Mouse (Mus musculus) E14TG2a.4 (cell line): ENCODE data around the gene Emc9.

Source experiments
- H3K27me3 ChIP-seq: 2 replicates; pipeline ENCODE4 v1.6.1; 2014; ENCODE audit warnings: low read length, control low read depth; ENCODE audit not compliant: insufficient read depth
- H3K36me3 ChIP-seq: 2 replicates; pipeline ENCODE4 v1.6.1; 2014; ENCODE audit warnings: low read length, control low read depth; ENCODE audit not compliant: insufficient read depth
- H3K4me1 ChIP-seq: replicated peaks from 2 replicates; pipeline ENCODE4 v1.6.1; 2014; ENCODE audit warnings: low read depth, low read length, control low read depth
- H3K4me3 ChIP-seq: replicated peaks from 2 replicates; pipeline ENCODE4 v1.5.1; 2014; ENCODE audit warnings: mild to moderate bottlenecking, low read length
- H3K9me3 ChIP-seq: 2 replicates; pipeline ENCODE4 v1.6.1; 2014; ENCODE audit warnings: low read length, control low read depth
- CTCF ChIP-seq: conservative IDR thresholded peaks from 2 replicates; pipeline ENCODE4 v1.5.1; 2014; ENCODE audit warnings: low read length
- NANOG ChIP-seq: IDR thresholded peaks from 2 replicates; pipeline ENCODE4 v1.6.1; 2014; ENCODE audit warnings: borderline replicate concordance, low read length, mixed read lengths
- POU5F1 ChIP-seq: IDR thresholded peaks from 2 replicates; pipeline ENCODE4 v1.6.1; 2014; ENCODE audit warnings: low read length, borderline replicate concordance

Gene Emc9

GRCm38 (mm10) chr14:55559799-55560201, 25.3 kb downstream of the Emc9 start, which contains the start of gene Dcaf11:
Dcaf11 (plus strand) TSS chr14:55560006.
- Histone ChIP-seq H3K36me3 (peaks cover 33% of the 10 kb centered on the region), H3K4me1 (peaks cover 50% of the 10 kb centered on the region), H3K9me3 (no peaks in the 10 kb centered on the region), H3K4me3 (peak within 1 kb of the TSS; percentile 91), H3K27me3 (no peaks in the 10 kb centered on the region)
- TF ChIP-seq NANOG (no peak), POU5F1 (no peak), CTCF (no peak)

DNA sequence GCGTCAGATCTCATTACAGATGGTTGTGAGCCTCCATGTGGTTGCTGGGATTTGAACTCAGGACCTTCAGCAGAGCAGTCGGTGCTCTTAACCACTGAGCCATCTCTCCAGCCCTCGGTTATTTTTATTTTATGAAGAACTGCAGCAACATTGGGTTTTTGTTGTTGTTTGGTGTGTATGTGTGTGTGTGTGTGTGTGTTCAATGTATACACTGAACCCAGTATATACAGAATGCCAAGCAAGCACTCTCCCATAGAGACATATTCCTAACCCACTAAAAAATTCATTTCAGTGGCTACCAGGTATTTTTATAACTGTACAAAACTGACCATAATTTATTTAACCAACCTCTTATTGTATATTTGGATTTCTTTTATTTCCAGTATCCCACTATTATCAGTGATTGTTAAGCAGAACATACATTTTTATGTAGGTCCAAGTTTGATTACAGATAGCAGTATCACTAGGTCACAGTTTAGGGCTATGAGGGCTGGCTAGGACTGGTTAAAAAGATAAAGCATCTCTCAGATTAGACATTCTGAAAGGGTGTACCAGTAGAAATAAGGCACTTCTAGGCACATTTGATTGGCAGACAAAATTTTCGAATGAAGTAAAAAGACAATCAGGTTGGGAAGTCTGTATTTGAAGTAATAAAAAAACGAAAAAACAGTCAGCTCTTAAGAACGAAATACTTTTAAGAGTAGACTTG, 26.2 kb downstream of the Emc9 start:
- TF ChIP-seq POU5F1 (no peak), CTCF (0 out of 2 replicates have a peak, but pooled peaks have one; percentile 0)
- no peaks in the 10 kb centered on the region for H3K9me3 ChIP-seq
- peaks cover 59% of the 10 kb centered on the region for H3K4me1 ChIP-seq

DNA sequence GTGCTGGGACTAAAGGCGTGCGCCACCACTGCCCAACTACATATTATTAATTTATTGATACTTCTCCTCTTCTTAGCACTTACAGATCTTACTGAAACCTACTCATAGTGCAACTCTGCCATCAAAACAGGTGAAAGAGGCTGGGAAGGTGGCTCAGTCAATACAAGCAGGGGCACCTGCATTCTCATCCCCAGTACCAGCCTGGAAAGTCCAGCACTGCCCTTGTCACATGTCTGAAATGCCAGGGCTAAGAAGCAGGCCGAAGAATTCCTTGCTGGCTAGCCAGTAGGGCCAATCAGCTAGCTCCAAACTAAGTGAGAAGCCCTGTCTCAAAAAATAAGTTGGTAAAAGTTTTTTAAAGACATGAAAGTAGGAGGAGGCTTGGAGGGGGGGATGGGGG, 27.5 kb downstream of the Emc9 start:
- Histone ChIP-seq H3K36me3 (peaks cover 11% of the 10 kb centered on the region), H3K9me3 (no peaks in the 10 kb centered on the region), H3K27me3 (no peaks in the 10 kb centered on the region), H3K4me1 (peaks cover 69% of the 10 kb centered on the region), H3K4me3 (no peak overlapping the region)
- TF ChIP-seq CTCF (no peak), NANOG (no peak), POU5F1 (no peak)

More for the DNA sequence above, 26.2 kb downstream of the Emc9 start:
- Histone ChIP-seq H3K4me3 (peak overlapping the region; percentile 91), H3K27me3 (no peaks in the 10 kb centered on the region), H3K36me3 (peaks cover 24% of the 10 kb centered on the region)

GRCm38 (mm10) chr14:55557003-55557402, 28.1 kb downstream of the Emc9 start:
- H3K36me3 ChIP-seq: peaks cover 8% of the 10 kb centered on the region
- TF ChIP-seq POU5F1: no peak
- TF ChIP-seq NANOG: no peak
- peak; percentile 66 for TF ChIP-seq CTCF
- peaks cover 68% of the 10 kb centered on the region for H3K4me1 ChIP-seq
- no peaks in the 10 kb centered on the region for H3K27me3 ChIP-seq
- no peak overlapping the region for H3K4me3 ChIP-seq
- no peaks in the 10 kb centered on the region for H3K9me3 ChIP-seq

DNA sequence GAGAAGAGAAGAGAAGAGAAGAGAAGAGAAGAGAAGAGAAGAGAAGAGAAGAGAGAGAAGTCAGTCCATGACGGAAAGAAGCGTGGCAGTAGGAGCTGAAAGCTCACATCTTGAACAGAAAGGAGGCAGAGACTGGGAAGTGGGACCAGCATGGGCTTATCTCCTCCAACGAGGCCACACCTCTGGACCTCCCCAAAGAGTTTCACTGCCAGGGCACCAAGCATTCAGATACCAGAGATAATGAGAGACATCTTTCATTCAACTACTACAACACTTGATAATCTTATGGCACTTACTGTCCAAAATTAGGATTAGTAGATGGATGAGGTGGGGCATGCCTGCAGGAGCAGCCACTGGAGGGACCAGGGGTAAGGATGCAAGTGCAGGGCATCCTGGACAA, 29.3 kb downstream of the Emc9 start:
- H3K27me3 ChIP-seq: no peaks in the 10 kb centered on the region
- H3K36me3 ChIP-seq: no peaks in the 10 kb centered on the region
- H3K9me3 ChIP-seq: no peaks in the 10 kb centered on the region
- TF ChIP-seq NANOG: no peak
- no peak for TF ChIP-seq CTCF
- TF ChIP-seq POU5F1: no peak
- no peak overlapping the region for H3K4me3 ChIP-seq
- peaks cover 68% of the 10 kb centered on the region for H3K4me1 ChIP-seq

DNA sequence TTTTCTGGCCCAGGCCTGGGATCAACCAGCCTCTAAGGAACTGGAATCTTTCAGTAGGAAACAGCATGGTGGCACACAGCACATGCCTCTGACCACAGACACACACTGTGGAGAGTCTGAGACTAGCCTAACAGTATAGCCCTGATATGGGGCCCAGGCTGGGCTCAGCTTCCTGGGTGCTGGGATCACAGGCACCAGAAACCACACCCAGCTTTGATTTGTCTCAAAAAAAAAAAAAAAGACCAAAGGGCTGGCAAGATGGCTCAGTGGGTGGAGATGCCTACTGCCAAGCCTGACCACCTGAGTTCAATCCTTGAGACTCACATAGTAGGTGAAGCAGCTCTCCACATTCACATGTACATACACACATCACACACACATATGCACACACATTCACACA, 30.5 kb downstream of the Emc9 start:
- H3K27me3 ChIP-seq: no peaks in the 10 kb centered on the region
- H3K4me1 ChIP-seq: peaks cover 79% of the 10 kb centered on the region
- H3K36me3 ChIP-seq: peaks cover 4% of the 10 kb centered on the region
- no peak overlapping the region for H3K4me3 ChIP-seq
- H3K9me3 ChIP-seq: no peaks in the 10 kb centered on the region
- TF ChIP-seq CTCF (no peak), NANOG (no peak), POU5F1 (no peak)

- H3K27me3 ChIP-seq: no peaks in the 10 kb centered on the region
- H3K4me3 ChIP-seq: peak overlapping the region; percentile 35; the same call in 1 of the 2 replicates
- TF ChIP-seq POU5F1: no peak
- TF ChIP-seq CTCF: no peak
- TF ChIP-seq NANOG: no peak
- peaks cover 84% of the 10 kb centered on the region for H3K4me1 ChIP-seq
- no peaks in the 10 kb centered on the region for H3K9me3 ChIP-seq
- H3K36me3 ChIP-seq: peaks cover 30% of the 10 kb centered on the region
Observed at GRCm38 (mm10) chr14:55551794-55552193, 33.3 kb downstream of the Emc9 start.

GRCm38 (mm10) chr14:55551347-55551746, 33.8 kb downstream of the Emc9 start:
- TF ChIP-seq CTCF: no peak
- TF ChIP-seq NANOG: 0 out of 2 replicates have a peak, but pooled peaks have one; percentile 36
- peak; percentile 9; the same call in 1 of the 2 replicates for TF ChIP-seq POU5F1
- no peaks in the 10 kb centered on the region for H3K27me3 ChIP-seq
- H3K4me1 ChIP-seq: peaks cover 80% of the 10 kb centered on the region
- no peaks in the 10 kb centered on the region for H3K9me3 ChIP-seq
- peaks cover 34% of the 10 kb centered on the region for H3K36me3 ChIP-seq
- H3K4me3 ChIP-seq: 0 out of 2 replicates have a peak overlapping the region, but pooled peaks have one; percentile 35
